Mouse (Mus musculus) heart, embryonic 11.5 days (tissue): ENCODE measurements at regions not wholly inside any gene's neighbourhood (a gene's known extent, or its start where the extent isn't known, plus 50 kb on each side); places are given as distances from the start of the nearest gene placed in this dataset.

Experiments
- ATAC-seq: fragments of 200-750 bp; cut with Nextera tagmentation; replicated peaks from 2 replicates; pipeline ENCODE4 v1.8.0; 2017; ENCODE audit warnings: moderate library complexity; ENCODE audit not compliant: insufficient number of reproducible peaks, low FRiP score, low TSS enrichment
- H3K27ac ChIP-seq: fragments of 300-500 bp; sonication (generic); 2 replicates; pipeline ENCODE4 v1.5.1; 2014; ENCODE audit warnings: mild to moderate bottlenecking, low read depth, low read length
- H3K27me3 ChIP-seq: fragments of 300-500 bp; sonication (generic); 2 replicates; pipeline ENCODE4 v1.6.1; 2014; ENCODE audit warnings: mild to moderate bottlenecking, low read length, mixed read lengths; ENCODE audit not compliant: control insufficient read depth, insufficient read depth
- H3K36me3 ChIP-seq: fragments of 300-500 bp; sonication (generic); 2 replicates; pipeline ENCODE4 v1.6.1; 2014; ENCODE audit warnings: mild to moderate bottlenecking, low read length, moderate library complexity, mixed read lengths; ENCODE audit not compliant: control insufficient read depth, insufficient read depth
- H3K4me1 ChIP-seq: fragments of 300-500 bp; sonication (generic); 2 replicates; pipeline ENCODE4 v1.6.1; 2014; ENCODE audit warnings: low read length; ENCODE audit not compliant: control insufficient read depth, insufficient read depth
- H3K4me2 ChIP-seq: fragments of 300-500 bp; sonication (generic); 2 replicates; pipeline ENCODE4 v1.6.1; 2014; ENCODE audit warnings: mild to moderate bottlenecking, moderate library complexity
- H3K4me3 ChIP-seq: fragments of 300-500 bp; sonication (generic); 2 replicates; pipeline ENCODE4 v1.5.1; 2014; ENCODE audit warnings: low read depth, low read length
- H3K9ac ChIP-seq: fragments of 300-500 bp; sonication (generic); 2 replicates; pipeline ENCODE4 v1.6.1; 2014; ENCODE audit warnings: mild to moderate bottlenecking, low read depth, low read length, moderate library complexity
- H3K9me3 ChIP-seq: fragments of 300-500 bp; sonication (generic); replicated peaks from 2 replicates; pipeline ENCODE4 v1.6.1; 2016; ENCODE audit warnings: low read length; ENCODE audit not compliant: control insufficient read depth
- WGBS: fragments of 180-500 bp; shearing (Covaris S2); extraction: QIAGEN DNeasy Blood & Tissue Kit; methylation state at CpG from one replicate; pipeline ENCODE4 v1.1.7; 2014; ENCODE audit not compliant: insufficient replicate concordance; 5-methylcytosine and 5-hydroxymethylcytosine counted together

GRCm38 (mm10) chr12:26012951-26013350 lies 402.1 kb downstream of the Rnf144a start:
- H3K27ac ChIP-seq: no peak overlapping the region
- ATAC-seq: no peak
- no peak overlapping the region for H3K4me3 ChIP-seq
- H3K9me3 ChIP-seq: no peaks in the 10 kb centered on the region
- H3K36me3 ChIP-seq: no peaks in the 10 kb centered on the region
- no peak overlapping the region for H3K9ac ChIP-seq
- no peak overlapping the region for H3K4me2 ChIP-seq
- no peaks in the 10 kb centered on the region for H3K27me3 ChIP-seq
- WGBS: 78% methylated on average over 5 of the region's 5 CpGs
- no peaks in the 10 kb centered on the region for H3K4me1 ChIP-seq

- no peaks in the 10 kb centered on the region for H3K4me1 ChIP-seq
- no peaks in the 10 kb centered on the region for H3K36me3 ChIP-seq
- no peak overlapping the region for H3K4me3 ChIP-seq
- no peak overlapping the region for H3K9ac ChIP-seq
- no peak overlapping the region for H3K4me2 ChIP-seq
- H3K27ac ChIP-seq: no peak overlapping the region
- ATAC-seq: no peak
- 73% methylated on average over 4 of the region's 4 CpGs for WGBS
- H3K9me3 ChIP-seq: no peaks in the 10 kb centered on the region
- no peaks in the 10 kb centered on the region for H3K27me3 ChIP-seq
Observed at GRCm38 (mm10) chr12:25994063-25994462, 421.0 kb downstream of the Rnf144a start.

GRCm38 (mm10) chr12:25991801-25992525 lies 423.1 kb downstream of the Rnf144a start:
- no peak for ATAC-seq
- no peaks in the 10 kb centered on the region for H3K4me1 ChIP-seq
- no peak overlapping the region for H3K27ac ChIP-seq
- H3K9me3 ChIP-seq: no peaks in the 10 kb centered on the region
- H3K27me3 ChIP-seq: no peaks in the 10 kb centered on the region
- no peak overlapping the region for H3K4me3 ChIP-seq
- H3K36me3 ChIP-seq: no peaks in the 10 kb centered on the region
- 76% methylated on average over 6 of the region's 6 CpGs for WGBS
- H3K4me2 ChIP-seq: no peak overlapping the region
- H3K9ac ChIP-seq: no peak overlapping the region

DNA sequence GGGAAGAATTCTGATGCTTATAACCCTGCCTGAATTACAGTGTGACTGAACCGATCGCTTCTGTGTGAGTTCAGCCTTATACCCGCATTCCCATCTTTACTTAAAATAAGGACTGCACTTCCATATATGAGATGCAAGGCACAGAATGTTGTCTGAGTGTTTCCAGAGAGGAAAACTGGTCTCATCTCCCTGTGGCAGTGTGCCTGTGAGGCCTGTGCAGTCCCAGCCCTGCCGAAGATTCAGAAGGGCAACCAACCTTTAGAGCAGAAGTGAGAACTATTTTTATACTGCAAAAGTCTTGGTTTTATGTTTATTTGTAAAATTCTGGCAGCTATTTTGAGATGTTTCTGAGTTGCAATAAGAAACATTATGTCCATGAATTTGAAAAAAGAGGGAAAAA lies 432.5 kb downstream of the Rnf144a start:
- H3K9me3 ChIP-seq: no peaks in the 10 kb centered on the region
- H3K4me1 ChIP-seq: no peaks in the 10 kb centered on the region
- no peak overlapping the region for H3K4me3 ChIP-seq
- H3K36me3 ChIP-seq: no peaks in the 10 kb centered on the region
- ATAC-seq: no peak
- no peak overlapping the region for H3K27ac ChIP-seq
- 82% methylated on average over 4 of the region's 4 CpGs for WGBS
- no peaks in the 10 kb centered on the region for H3K27me3 ChIP-seq
- no peak overlapping the region for H3K9ac ChIP-seq
- no peak overlapping the region for H3K4me2 ChIP-seq

DNA sequence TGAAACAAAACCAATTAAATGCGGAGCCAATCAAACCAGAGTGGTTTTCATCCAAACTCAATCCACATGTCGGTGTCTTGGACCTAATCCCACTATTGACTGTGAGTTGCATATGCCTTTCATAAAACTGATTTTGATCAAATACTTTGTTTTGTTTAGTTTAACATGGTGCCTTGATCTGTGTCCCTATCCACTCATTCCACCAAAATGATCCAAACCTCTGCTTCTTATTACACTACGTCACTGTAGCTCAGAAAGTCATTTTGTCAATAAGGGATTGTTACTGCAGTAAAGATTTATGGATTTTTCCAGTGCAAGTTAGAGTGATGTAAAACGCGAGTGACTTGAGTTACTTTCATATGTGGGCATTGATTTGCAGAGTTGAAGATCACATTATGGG lies 436.7 kb downstream of the Rnf144a start:
- no peaks in the 10 kb centered on the region for H3K36me3 ChIP-seq
- ATAC-seq: no peak
- no peaks in the 10 kb centered on the region for H3K27me3 ChIP-seq
- no peak overlapping the region for H3K27ac ChIP-seq
- no peak overlapping the region for H3K4me3 ChIP-seq
- WGBS: 86% methylated on average over 5 of the region's 5 CpGs
- no peaks in the 10 kb centered on the region for H3K4me1 ChIP-seq
- no peaks in the 10 kb centered on the region for H3K9me3 ChIP-seq
- H3K4me2 ChIP-seq: no peak overlapping the region
- H3K9ac ChIP-seq: no peak overlapping the region

- no peak overlapping the region for H3K27ac ChIP-seq
- H3K4me1 ChIP-seq: no peaks in the 10 kb centered on the region
- ATAC-seq: no peak
- H3K36me3 ChIP-seq: no peaks in the 10 kb centered on the region
- 78% methylated on average over 4 of the region's 4 CpGs for WGBS
- H3K27me3 ChIP-seq: no peaks in the 10 kb centered on the region
- no peak overlapping the region for H3K4me2 ChIP-seq
- H3K9ac ChIP-seq: no peak overlapping the region
- H3K4me3 ChIP-seq: no peak overlapping the region
- H3K9me3 ChIP-seq: no peaks in the 10 kb centered on the region
Observed at GRCm38 (mm10) chr12:25958584-25958983, 456.5 kb downstream of the Rnf144a start.

DNA sequence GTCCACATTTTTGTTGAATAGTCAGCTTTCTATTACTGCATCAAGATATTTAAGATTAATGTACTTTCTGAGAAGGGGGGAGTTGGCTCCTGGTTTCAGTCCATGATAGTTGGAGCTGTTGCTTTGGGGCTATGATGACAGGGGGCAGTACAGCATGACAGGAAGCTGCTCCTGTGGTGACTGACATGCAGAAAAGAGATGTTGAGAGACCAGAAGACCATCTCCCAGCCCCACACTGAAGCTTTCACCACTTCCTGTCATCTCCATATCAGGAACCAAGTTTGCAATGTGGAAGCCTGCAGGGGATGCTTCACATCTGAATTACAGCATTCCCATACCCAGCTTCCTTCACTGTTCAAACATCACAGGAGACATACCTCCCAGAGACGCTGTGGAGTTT lies 457.5 kb downstream of the Rnf144a start:
- Histone ChIP-seq H3K36me3 (no peaks in the 10 kb centered on the region), H3K27me3 (no peaks in the 10 kb centered on the region), H3K4me3 (no peak overlapping the region), H3K4me2 (no peak overlapping the region), H3K4me1 (no peaks in the 10 kb centered on the region), H3K9me3 (no peaks in the 10 kb centered on the region), H3K9ac (no peak overlapping the region), H3K27ac (no peak overlapping the region)
- WGBS: 73% methylated on average over 1 of the region's 1 CpGs
- no peak for ATAC-seq

- no peaks in the 10 kb centered on the region for H3K36me3 ChIP-seq
- no peak for ATAC-seq
Observed at GRCm38 (mm10) chr12:25947107-25947506, 467.9 kb downstream of the Rnf144a start.

DNA sequence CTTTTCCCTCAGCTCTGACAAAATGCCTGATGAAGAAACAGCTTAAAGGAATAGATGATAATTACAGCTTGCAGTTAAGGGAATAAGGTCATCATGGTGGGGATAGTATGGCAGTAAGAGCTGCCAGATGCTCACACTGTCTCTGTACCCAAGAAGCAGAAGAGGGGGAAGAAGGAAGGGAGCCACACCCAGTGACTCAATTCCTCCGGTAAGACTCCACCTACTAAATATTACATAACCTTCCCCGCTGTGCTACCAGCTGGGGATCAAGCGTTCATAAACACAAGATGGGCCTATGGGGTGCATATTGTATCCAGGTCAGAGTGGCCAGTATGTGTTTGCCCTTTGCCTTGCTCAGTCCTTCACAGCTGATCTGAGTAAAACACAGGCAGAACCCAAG lies 468.9 kb downstream of the Rnf144a start:
- H3K4me3 ChIP-seq: no peak overlapping the region
- H3K4me1 ChIP-seq: no peaks in the 10 kb centered on the region
- no peak overlapping the region for H3K27ac ChIP-seq
- H3K36me3 ChIP-seq: no peaks in the 10 kb centered on the region
- no peaks in the 10 kb centered on the region for H3K27me3 ChIP-seq
- H3K9ac ChIP-seq: no peak overlapping the region
- no peak overlapping the region for H3K4me2 ChIP-seq
- ATAC-seq: no peak
- no peaks in the 10 kb centered on the region for H3K9me3 ChIP-seq
- WGBS: 85% methylated on average over 3 of the region's 3 CpGs

More at GRCm38 (mm10) chr12:25947107-25947506, 467.9 kb downstream of the Rnf144a start:
- Histone ChIP-seq H3K27ac (no peak overlapping the region), H3K9ac (no peak overlapping the region), H3K9me3 (no peaks in the 10 kb centered on the region), H3K4me3 (no peak overlapping the region), H3K4me2 (no peak overlapping the region), H3K4me1 (no peaks in the 10 kb centered on the region), H3K27me3 (no peaks in the 10 kb centered on the region)
- 76% methylated on average over 7 of the region's 7 CpGs for WGBS
